ENCODE assay signal across 23 mouse cellular contexts in genomic region chr17:7326415-7326814, GRCm38 (mm10). TPM values are rescaled to one million over a fixed set of nuclear protein-coding genes. Genes with fewer than 3 reads are reported as not detected.
DNase-seq lines count a peak whose midpoint lies in the region; ATAC-seq and TF ChIP-seq lines count a peak whose summit lies in the region.
"Not testable (repeated sequence)": the region's sequence is repeated elsewhere in the genome, so short reads cannot be mapped to it uniquely, and the experiment has no call there.
"Had no signal": no experiment of that assay in that cellular context is flagged by ENCODE, and none has a peak within 500 bp of the region (broad histone marks: within the 10 kb centered on the region; RNA-seq: fewer than 3 reads in every experiment).

No protein-coding gene starts in this region.

- not testable (repeated sequence) for H3K9ac ChIP-seq in embryonic facial prominence, embryonic 14.5 days (ENCODE audit: low read depth, low read length); heart, embryonic 11.5 days (ENCODE audit: low read depth, low read length); heart, embryonic 14.5 days (ENCODE audit: low read length); heart, postnatal 0 days (replicated peaks; ENCODE audit: low read depth, low read length); lung, embryonic 14.5 days

- H3K9me3 ChIP-seq in embryonic facial prominence, embryonic 14.5 days (ENCODE audit: control insufficient read depth, low read length); heart, embryonic 11.5 days (replicated peaks; ENCODE audit: control insufficient read depth, low read length); heart, embryonic 14.5 days (ENCODE audit: control insufficient read depth, low read length); heart, postnatal 0 days (replicated peaks; ENCODE audit: control insufficient read depth, low read length); lung, embryonic 14.5 days (ENCODE audit: low read depth, low read length): not testable (repeated sequence)

- TF ChIP-seq CTCF in heart, postnatal 0 days (IDR thresholded peaks at IDR 0.05; ENCODE audit: low read depth); lung, embryonic 14.5 days (IDR thresholded peaks at IDR 0.05; ENCODE audit: low read depth): not testable (repeated sequence)

- WGBS in embryonic facial prominence, embryonic 14.5 days, result 100% methylated on average over 1 of the region's 8 CpGs
- 36% methylated on average over 2 of the region's 8 CpGs for WGBS in heart, embryonic 11.5 days (ENCODE audit: insufficient replicate concordance)
- 24% methylated on average over 3 of the region's 8 CpGs for WGBS in heart, embryonic 14.5 days
- WGBS in heart, postnatal 0 days, result 11% methylated on average over 5 of the region's 8 CpGs
- WGBS in lung, embryonic 14.5 days, result 41% methylated on average over 5 of the region's 8 CpGs

- H3K4me3 ChIP-seq in embryonic facial prominence, embryonic 14.5 days (ENCODE audit: low read depth, low read length); heart, embryonic 11.5 days (ENCODE audit: low read depth, low read length); heart, embryonic 14.5 days (ENCODE audit: control insufficient read depth in 1 of 2, insufficient read depth in 1 of 2, low read depth in 1 of 2, low read length in 2 of 2); heart, postnatal 0 days (ENCODE audit: low read depth, low read length); lung, embryonic 14.5 days (ENCODE audit: low read depth, low read length): not testable (repeated sequence)

- ATAC-seq in common myeloid progenitor, adult 5-6 weeks (replicated peaks; ENCODE audit: low read depth, poor library complexity, severe bottlenecking), result peak; percentile 30
- 0 out of 2 replicates have a peak, but pooled peaks have one; percentile 33 for ATAC-seq in embryonic facial prominence, embryonic 14.5 days (ENCODE audit: low read depth)
- ATAC-seq in heart, embryonic 11.5 days (replicated peaks; ENCODE audit: insufficient number of reproducible peaks, low FRiP score, low TSS enrichment), result peak; percentile 44; the same call in 1 of the 2 replicates
- 0 out of 2 replicates have a peak, but pooled peaks have one; percentile 21 for ATAC-seq in heart, embryonic 14.5 days (ENCODE audit: insufficient number of reproducible peaks, insufficient read depth, low FRiP score, low read depth)
- ATAC-seq in heart, postnatal 0 days (ENCODE audit: insufficient read depth, low read depth), result peak; percentile 24; the same call in 1 of the 2 replicates
- peak; percentile 21; the same call in 1 of the 2 replicates for ATAC-seq in lung, embryonic 14.5 days (ENCODE audit: insufficient read depth)

- H3K4me2 ChIP-seq in embryonic facial prominence, embryonic 14.5 days (ENCODE audit: low read depth, low read length); heart, embryonic 11.5 days; heart, embryonic 14.5 days (ENCODE audit: low read length); heart, postnatal 0 days (ENCODE audit: low read depth, low read length); lung, embryonic 14.5 days: not testable (repeated sequence)

- not testable (repeated sequence) for H3K27ac ChIP-seq in embryonic facial prominence, embryonic 14.5 days (replicated peaks; ENCODE audit: low read depth, low read length); heart, embryonic 11.5 days (ENCODE audit: low read depth, low read length); heart, embryonic 14.5 days (replicated peaks in 1 of 2; ENCODE audit: control insufficient read depth in 1 of 2, insufficient read depth in 1 of 2, low read depth in 2 of 2, low read length in 2 of 2); heart, postnatal 0 days (ENCODE audit: low read depth); lung, embryonic 14.5 days (ENCODE audit: low read depth)

- not testable (repeated sequence) for TF ChIP-seq EP300 in heart, postnatal 0 days (IDR thresholded peaks at IDR 0.05; ENCODE audit: low read depth)

- not testable (repeated sequence) for H3K4me1 ChIP-seq in embryonic facial prominence, embryonic 14.5 days (ENCODE audit: control insufficient read depth, insufficient read depth, low read length); heart, embryonic 11.5 days (ENCODE audit: control insufficient read depth, insufficient read depth, low read length); heart, embryonic 14.5 days (ENCODE audit: control insufficient read depth in 2 of 2, insufficient read depth in 2 of 2, low read length in 2 of 2); heart, postnatal 0 days (ENCODE audit: control insufficient read depth, insufficient read depth); lung, embryonic 14.5 days (ENCODE audit: insufficient read depth)

- not testable (repeated sequence) for DNase-seq in embryonic facial prominence, embryonic 14.5 days (ENCODE audit: low spot score); heart, postnatal 0 days (ENCODE audit: low spot score); lung, embryonic 14.5 days

- H3K27me3 ChIP-seq in embryonic facial prominence, embryonic 14.5 days (replicated peaks; ENCODE audit: control insufficient read depth, insufficient read depth, low read length); heart, embryonic 11.5 days (ENCODE audit: control insufficient read depth, insufficient read depth, low read length); heart, embryonic 14.5 days (ENCODE audit: control insufficient read depth, insufficient read depth, low read length); heart, postnatal 0 days (ENCODE audit: control insufficient read depth, insufficient read depth, low read length); lung, embryonic 14.5 days (ENCODE audit: insufficient read depth, low read length): not testable (repeated sequence)

- H3K36me3 ChIP-seq in embryonic facial prominence, embryonic 14.5 days (ENCODE audit: control insufficient read depth, insufficient read depth, low read length); heart, embryonic 11.5 days (ENCODE audit: control insufficient read depth, insufficient read depth, low read length); heart, embryonic 14.5 days (ENCODE audit: control insufficient read depth, insufficient read depth, low read length); heart, postnatal 0 days (replicated peaks; ENCODE audit: control insufficient read depth, insufficient read depth, low read length); lung, embryonic 14.5 days (ENCODE audit: insufficient read depth): not testable (repeated sequence)

RNA-seq across cellular contexts. Expression of gene Tcp10a, which starts 2.0 kb away (rescaled TPM):
- total RNA-seq in common myeloid progenitor, adult 5-6 weeks (2017), result not detected in 2 replicates
- 0.13 TPM in 1 of 2 replicates, not detected in the other for polyA plus RNA-seq in embryonic facial prominence, embryonic 14.5 days (2014; fragmentation: Nextera tagmentation; extraction: Ambion mirVana)
- polyA plus RNA-seq in heart, embryonic 11.5 days (2014; fragmentation: Nextera tagmentation; extraction: Ambion mirVana), result 0.14 and 0.24 TPM in 2 replicates
- 0.14 TPM in 1 of 2 replicates, not detected in the other for polyA plus RNA-seq in heart, embryonic 14.5 days (2014; fragmentation: Nextera tagmentation; extraction: Ambion mirVana)
- total RNA-seq in heart, postnatal 0 days (2014; rRNA removed; ENCODE audit: low replicate concordance), result not detected in 2 replicates
- polyA plus RNA-seq in heart, postnatal 0 days (2015; fragmentation: Nextera tagmentation; extraction: Ambion mirVana), result 0.07 TPM in 1 of 2 replicates, not detected in the other
- polyA plus RNA-seq in lung, embryonic 14.5 days (2014; fragmentation: Nextera tagmentation; extraction: Ambion mirVana), result not detected in 2 replicates
- total RNA-seq: adrenal gland, postnatal 14 days; CH12.LX had no signal
- polyA plus RNA-seq: activated CD4-positive, CD25-positive, alpha-beta regulatory T cell, adult 4 months; CD4-positive, CD25-positive, alpha-beta regulatory T cell, adult 4 months; embryonic facial prominence, embryonic 11.5 days; embryonic facial prominence, embryonic 15.5 days; erythroblast, embryonic 14.5 days; forebrain, embryonic 10.5 days; forebrain, embryonic 12.5 days; forebrain, embryonic 14.5 days; forebrain, embryonic 16.5 days; G1E had no signal

RNA-seq across cellular contexts. Expression of gene Ttll2, which starts 26.1 kb away (rescaled TPM):
- not detected in 2 replicates for total RNA-seq in common myeloid progenitor, adult 5-6 weeks (2017)
- polyA plus RNA-seq in embryonic facial prominence, embryonic 14.5 days (2014; fragmentation: Nextera tagmentation; extraction: Ambion mirVana), result not detected in 2 replicates
- not detected in 2 replicates for polyA plus RNA-seq in heart, embryonic 11.5 days (2014; fragmentation: Nextera tagmentation; extraction: Ambion mirVana)
- not detected in 2 replicates for polyA plus RNA-seq in heart, embryonic 14.5 days (2014; fragmentation: Nextera tagmentation; extraction: Ambion mirVana)
- total RNA-seq in heart, postnatal 0 days (2014; rRNA removed; ENCODE audit: low replicate concordance), result not detected in 2 replicates
- polyA plus RNA-seq in heart, postnatal 0 days (2015; fragmentation: Nextera tagmentation; extraction: Ambion mirVana), result not detected in 2 replicates
- not detected in 2 replicates for polyA plus RNA-seq in lung, embryonic 14.5 days (2014; fragmentation: Nextera tagmentation; extraction: Ambion mirVana)
- total RNA-seq: adrenal gland, adult 18-20 months; adrenal gland, postnatal 14 days; CH12.LX; G1E had no signal
- polyA plus RNA-seq: activated CD4-positive, CD25-positive, alpha-beta regulatory T cell, adult 4 months; CD4-positive, CD25-positive, alpha-beta regulatory T cell, adult 4 months; cerebellum, adult 2 months; embryonic facial prominence, embryonic 11.5 days; erythroblast, embryonic 14.5 days; forebrain, embryonic 10.5 days; forebrain, embryonic 12.5 days; forebrain, embryonic 14.5 days; forebrain, embryonic 16.5 days; G1E had no signal

RNA-seq across cellular contexts. Expression of gene Gm49630, which starts 45.4 kb away (rescaled TPM):
- not detected in 2 replicates for total RNA-seq in common myeloid progenitor, adult 5-6 weeks (2017)
- not detected in 2 replicates for polyA plus RNA-seq in embryonic facial prominence, embryonic 14.5 days (2014; fragmentation: Nextera tagmentation; extraction: Ambion mirVana)
- polyA plus RNA-seq in heart, embryonic 11.5 days (2014; fragmentation: Nextera tagmentation; extraction: Ambion mirVana), result not detected in 2 replicates
- not detected in 2 replicates for polyA plus RNA-seq in heart, embryonic 14.5 days (2014; fragmentation: Nextera tagmentation; extraction: Ambion mirVana)
- not detected in 2 replicates for total RNA-seq in heart, postnatal 0 days (2014; rRNA removed; ENCODE audit: low replicate concordance)
- not detected in 2 replicates for polyA plus RNA-seq in heart, postnatal 0 days (2015; fragmentation: Nextera tagmentation; extraction: Ambion mirVana)
- polyA plus RNA-seq in lung, embryonic 14.5 days (2014; fragmentation: Nextera tagmentation; extraction: Ambion mirVana), result not detected in 2 replicates
- total RNA-seq: adrenal gland, adult 18-20 months; adrenal gland, adult 8-10 months; adrenal gland, postnatal 14 days; adrenal gland, postnatal 36 days; CH12.LX; G1E had no signal
- polyA plus RNA-seq: activated CD4-positive, CD25-positive, alpha-beta regulatory T cell, adult 4 months; CD4-positive, CD25-positive, alpha-beta regulatory T cell, adult 4 months; cerebellum, adult 2 months; embryonic facial prominence, embryonic 11.5 days; embryonic facial prominence, embryonic 15.5 days; erythroblast, embryonic 14.5 days; forebrain, embryonic 10.5 days; forebrain, embryonic 12.5 days; forebrain, embryonic 14.5 days; forebrain, embryonic 16.5 days; G1E; Patski had no signal

RNA-seq across cellular contexts. Expression of gene Unc93a2, which starts 58.8 kb away (rescaled TPM):
- not detected in 2 replicates for total RNA-seq in common myeloid progenitor, adult 5-6 weeks (2017)
- polyA plus RNA-seq in embryonic facial prominence, embryonic 14.5 days (2014; fragmentation: Nextera tagmentation; extraction: Ambion mirVana), result not detected in 2 replicates
- not detected in 2 replicates for polyA plus RNA-seq in heart, embryonic 11.5 days (2014; fragmentation: Nextera tagmentation; extraction: Ambion mirVana)
- not detected in 2 replicates for polyA plus RNA-seq in heart, embryonic 14.5 days (2014; fragmentation: Nextera tagmentation; extraction: Ambion mirVana)
- not detected in 2 replicates for total RNA-seq in heart, postnatal 0 days (2014; rRNA removed; ENCODE audit: low replicate concordance)
- not detected in 2 replicates for polyA plus RNA-seq in heart, postnatal 0 days (2015; fragmentation: Nextera tagmentation; extraction: Ambion mirVana)
- not detected in 2 replicates for polyA plus RNA-seq in lung, embryonic 14.5 days (2014; fragmentation: Nextera tagmentation; extraction: Ambion mirVana)
- polyA plus RNA-seq: activated CD4-positive, CD25-positive, alpha-beta regulatory T cell, adult 4 months; CD4-positive, CD25-positive, alpha-beta regulatory T cell, adult 4 months; cerebellum, adult 2 months; embryonic facial prominence, embryonic 11.5 days; erythroblast, embryonic 14.5 days; forebrain, embryonic 10.5 days; forebrain, embryonic 12.5 days; forebrain, embryonic 14.5 days; forebrain, embryonic 16.5 days; G1E had no signal
